Mouse (Mus musculus) hindlimb bud, embryonic 11.5 days (tissue): Measurements from ENCODE around the gene Dnaic1.
A peak's percentile ranks its signal among the peaks of the same experiment; 100 is the strongest.

ENCODE experiments used
- DNase-seq: peaks from one replicate; pipeline ENCODE4 v3.0.0-alpha.2; 2012; ENCODE audit warnings: low read depth, low spot score; ENCODE audit errors: extremely low spot score

Dnaic1 gene

DNA sequence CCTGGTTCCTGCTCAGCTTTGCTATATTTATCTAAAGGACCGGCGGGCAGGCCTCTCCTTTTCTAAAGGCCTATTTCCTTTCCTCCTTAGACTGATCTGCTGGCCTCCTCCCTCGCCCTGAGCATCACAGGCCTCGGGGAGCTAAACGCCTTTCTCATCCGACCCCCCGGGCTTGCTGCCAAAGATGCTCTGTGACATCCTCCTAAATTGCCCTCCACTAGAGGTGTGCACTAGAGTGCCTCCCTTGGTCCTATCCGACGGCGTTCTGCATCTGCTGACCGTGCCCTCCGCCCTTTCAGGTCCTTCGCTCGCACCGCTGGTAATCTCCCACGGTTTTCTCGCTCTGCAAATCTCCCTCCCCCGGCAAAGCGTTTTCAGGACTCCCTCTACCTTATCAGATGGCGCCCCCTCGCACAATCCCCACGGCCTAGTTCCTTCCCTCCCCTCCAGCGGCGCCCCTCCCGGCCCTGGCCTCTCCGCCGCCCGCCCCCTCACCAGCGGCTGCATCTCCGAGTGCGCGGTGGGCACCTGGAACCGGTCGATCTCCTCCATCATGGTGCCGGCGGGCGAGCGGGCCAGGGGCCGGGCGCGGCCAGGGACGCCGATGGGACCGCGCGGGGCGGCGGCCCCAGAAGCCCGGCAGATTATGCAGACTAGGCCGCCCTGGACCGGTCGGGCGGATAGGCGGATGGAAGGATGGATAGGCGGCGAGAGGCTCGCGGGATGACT, 729 bp upstream of the Dnaic1 start:
- DNase-seq, result no peak

DNA sequence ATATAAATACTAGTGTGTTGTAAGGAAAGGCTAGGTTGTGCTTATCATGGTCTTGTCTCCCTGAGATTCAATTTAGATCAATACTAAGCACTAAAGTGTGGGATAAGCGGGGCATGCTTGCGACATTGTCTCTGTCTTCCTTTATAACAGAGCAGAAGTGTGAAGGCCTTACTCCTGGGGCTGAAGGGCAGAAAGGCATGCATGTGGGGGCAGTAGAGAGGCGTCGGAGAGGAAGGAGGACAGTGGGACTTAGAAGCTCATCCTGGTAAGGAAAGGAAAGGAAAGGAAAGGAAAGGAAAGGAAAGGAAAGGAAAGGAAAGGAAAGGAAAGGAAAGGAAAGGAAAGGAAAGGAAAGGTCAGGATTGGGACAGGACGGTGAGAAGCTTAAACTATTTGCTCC, 1.9 kb downstream of the Dnaic1 start:
- DNase-seq, result no peak

DNA sequence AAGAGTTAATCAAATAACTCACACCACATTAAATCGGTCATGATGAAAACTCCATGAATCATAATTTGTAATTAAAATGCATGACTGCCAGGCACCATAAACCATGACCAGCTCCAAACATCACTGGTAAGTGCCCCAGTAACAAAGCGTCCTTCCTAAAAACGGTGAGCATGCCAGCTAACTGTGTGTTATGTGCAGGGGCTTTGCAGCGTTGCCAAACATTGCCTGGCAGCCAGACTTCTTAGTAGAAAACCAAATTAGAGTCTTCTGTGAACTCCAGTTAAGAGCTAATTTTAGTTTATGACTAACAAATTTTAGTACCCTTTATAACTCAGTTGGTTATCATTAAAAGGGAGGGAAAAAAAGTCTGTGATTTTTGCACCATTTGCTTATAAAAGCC, 3.9 kb downstream of the Dnaic1 start:
- DNase-seq, result no peak

DNA sequence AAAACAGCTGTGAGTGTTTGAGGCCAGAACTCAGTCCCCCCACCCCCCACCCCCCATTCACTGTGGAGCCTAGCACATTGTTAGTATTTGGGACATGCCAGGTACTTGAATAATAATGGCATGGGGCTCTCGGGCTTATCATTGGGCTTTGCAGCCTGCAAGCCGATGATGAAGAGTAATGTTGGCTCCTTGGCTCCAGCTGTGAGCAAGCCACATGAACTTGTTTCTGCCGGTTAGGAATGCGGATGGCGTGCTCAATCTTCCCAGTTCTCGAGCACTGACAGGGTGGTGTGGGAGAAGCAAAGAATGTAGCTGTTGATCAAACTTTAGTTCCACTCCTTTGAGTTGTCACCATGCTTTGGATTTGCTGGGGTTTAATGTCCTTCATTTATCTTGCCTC, 6.3 kb downstream of the Dnaic1 start:
- no peak for DNase-seq

GRCm38 (mm10) chr4:41583353-41583752, 13.8 kb downstream of the Dnaic1 start:
- no peak for DNase-seq

- no peak for DNase-seq
These were observed 33.2 kb downstream of the Dnaic1 start for GRCm38 (mm10) chr4:41602818-41603217.

DNA sequence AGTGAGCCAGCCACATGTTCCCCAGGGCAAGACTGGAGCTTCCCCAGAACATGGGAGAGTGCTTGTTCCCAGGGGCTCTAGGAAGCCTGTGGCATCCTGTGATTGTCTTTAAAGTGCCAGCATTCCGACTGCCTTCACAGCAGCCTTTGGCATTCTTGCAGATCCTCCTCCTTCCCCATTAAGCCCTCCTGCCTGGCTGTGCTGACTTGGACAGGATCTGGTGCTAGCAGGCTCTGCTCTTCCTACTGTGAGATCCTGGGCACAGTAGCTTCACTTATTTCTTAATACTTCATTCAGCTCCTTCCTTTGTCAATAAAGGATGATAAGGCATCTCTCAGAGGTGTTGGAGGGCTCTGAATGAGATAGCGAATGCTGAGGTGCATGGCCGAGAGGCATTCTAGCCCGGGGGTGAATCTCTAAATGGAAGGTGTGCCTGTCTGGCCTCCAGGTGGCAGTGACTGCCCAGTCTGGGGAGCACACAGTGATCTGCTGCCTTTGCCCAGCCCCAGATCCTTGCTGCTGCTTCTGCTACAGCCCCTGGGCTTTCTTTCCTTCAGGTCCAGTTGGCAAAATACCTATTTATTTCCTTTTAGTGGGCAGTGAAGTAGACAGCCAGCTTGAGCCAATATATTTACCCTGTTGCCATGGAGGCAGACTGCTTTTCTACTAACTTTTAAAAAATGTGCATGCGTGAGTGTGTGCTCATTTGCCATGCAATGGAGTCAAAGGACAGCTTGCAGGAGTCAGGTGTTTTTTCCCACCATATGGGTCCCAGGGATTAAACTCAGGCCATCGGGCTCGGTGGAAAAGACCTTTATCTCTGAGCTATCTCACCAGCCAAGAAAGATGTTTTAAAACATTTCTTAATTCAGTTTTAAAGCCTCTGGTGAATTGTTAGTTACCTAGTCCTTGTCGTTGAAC, 35.2 kb downstream of the Dnaic1 start:
- DNase-seq, result no peak

GRCm38 (mm10) chr4:41606784-41607183, 37.2 kb downstream of the Dnaic1 start:
- DNase-seq, result peak; percentile 62

DNA sequence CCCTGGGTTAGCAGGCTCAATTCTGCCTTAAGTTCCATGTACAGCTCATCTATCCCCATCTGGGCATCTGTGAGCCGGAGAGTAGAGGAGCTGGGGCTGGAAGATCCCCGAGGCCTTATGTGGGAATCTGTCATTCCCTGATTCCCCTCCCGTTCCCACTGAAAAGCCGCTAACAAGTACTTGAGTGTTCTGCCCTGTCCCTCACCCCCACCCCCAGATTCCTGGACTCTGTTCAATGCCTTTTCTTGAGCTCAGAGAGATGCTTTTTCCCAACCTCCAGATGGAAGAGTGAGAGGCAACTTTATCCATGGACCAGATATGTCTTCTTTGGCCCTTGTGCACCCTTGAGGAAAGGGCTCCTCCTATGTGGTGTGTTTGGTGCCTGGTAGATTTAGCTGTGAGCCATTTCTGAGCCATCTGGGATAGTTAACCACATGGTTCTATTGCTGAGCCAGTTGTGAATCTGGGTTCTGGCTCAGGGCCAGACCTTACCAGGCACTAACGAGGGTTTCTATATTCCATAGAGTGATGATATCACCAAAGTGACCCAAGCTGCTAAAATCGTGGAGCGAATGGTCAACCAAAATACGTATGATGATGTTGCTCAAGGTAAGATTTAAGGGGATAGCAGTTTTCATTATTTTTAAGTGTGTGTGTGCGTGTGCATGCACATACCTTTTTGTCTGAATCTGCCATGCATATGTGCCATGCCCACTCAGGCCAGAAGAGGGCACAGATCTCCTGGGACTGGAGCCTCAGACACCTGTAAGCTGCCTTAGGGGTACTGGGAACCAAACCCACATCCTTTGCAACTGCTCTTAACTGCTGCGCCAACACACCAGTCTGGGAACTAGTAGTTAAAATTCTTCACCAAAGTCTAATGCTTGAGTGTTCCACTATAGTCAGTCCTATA, 40.4 kb downstream of the Dnaic1 start:
- no peak for DNase-seq

DNA sequence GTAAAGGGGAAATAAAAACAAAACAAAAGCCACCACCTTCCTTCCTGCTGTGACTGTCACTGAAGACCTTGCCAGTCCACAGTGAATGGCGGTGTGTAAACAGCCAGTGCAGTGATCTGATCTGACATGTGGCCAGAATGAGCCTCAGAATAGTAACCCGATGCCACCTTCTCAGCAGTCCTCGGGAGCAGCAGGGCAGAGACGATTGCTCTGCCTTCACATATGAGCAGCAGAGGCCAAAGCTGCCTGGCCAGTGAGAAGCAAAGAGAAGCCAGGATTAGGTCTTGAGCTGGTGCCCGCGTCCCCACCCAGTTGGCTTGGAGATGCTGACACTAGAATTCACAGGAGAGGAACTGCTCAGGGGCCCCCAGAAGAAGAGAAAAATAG, 41.0 kb downstream of the Dnaic1 start:
- DNase-seq, result no peak

DNA sequence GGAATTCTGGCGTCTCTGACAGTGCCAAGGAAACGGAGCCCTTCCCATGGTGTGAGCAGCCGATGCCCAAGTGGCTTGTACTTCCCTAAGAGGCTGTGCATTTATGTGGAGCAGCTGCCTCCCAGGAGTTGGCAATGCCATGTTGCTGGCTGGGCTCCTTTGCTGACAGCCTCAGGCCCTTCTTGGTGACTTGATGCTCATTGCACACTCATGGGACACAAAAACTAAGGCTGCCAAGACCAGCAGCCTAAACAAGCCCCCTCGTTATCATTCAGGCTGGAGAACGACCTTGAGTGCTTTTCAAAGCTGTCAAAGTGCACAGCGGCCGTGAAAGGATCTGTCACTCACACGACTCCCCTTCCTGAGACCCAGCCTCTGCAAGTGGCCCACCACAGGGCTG, 42.6 kb downstream of the Dnaic1 start:
- DNase-seq, result no peak

DNA sequence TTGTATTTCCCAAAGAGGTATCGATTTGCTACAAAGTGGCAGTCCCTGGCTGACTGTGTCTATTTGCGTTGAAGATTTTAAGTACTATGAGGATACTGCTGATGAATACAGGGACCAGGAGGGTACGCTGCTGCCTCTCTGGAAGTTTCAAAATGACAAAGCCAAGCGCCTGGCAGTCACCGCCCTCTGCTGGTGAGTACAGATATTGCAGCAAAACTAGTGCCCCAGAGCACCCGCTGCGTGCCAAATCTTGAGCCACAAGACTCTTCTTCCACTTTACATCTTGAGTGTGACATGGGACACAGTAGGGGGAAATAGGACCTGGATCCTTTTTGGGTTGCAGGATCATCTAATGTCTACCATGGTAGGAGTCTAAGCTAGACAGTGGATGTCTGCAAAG, 44.6 kb downstream of the Dnaic1 start:
- DNase-seq, result peak; percentile 52

GRCm38 (mm10) chr4:41615661-41616599, 46.4 kb downstream of the Dnaic1 start:
- no peak for DNase-seq

- no peak for DNase-seq
These were observed 49.6 kb downstream of the Dnaic1 start for GRCm38 (mm10) chr4:41618916-41619746.

DNA sequence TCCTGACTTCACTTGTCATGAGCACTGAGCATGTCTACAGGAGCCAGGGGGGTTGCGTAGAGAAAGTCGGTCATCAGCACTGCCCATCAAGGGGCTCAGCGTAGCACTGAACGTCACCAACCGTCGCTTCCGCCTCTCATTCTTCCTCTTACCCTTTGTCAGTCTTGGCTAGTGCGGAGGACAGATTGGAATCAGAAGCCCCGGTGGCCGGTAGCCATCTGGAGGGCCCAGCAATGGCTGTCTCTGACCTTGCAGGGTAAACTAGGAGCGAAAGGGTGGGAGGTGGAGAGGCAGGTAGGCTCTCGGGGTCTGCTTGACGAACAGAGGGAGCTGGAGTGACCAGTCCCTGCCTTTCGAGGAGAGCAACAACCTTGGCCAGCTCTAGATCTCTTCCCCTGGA, 52.5 kb downstream of the Dnaic1 start:
- DNase-seq, result no peak

DNA sequence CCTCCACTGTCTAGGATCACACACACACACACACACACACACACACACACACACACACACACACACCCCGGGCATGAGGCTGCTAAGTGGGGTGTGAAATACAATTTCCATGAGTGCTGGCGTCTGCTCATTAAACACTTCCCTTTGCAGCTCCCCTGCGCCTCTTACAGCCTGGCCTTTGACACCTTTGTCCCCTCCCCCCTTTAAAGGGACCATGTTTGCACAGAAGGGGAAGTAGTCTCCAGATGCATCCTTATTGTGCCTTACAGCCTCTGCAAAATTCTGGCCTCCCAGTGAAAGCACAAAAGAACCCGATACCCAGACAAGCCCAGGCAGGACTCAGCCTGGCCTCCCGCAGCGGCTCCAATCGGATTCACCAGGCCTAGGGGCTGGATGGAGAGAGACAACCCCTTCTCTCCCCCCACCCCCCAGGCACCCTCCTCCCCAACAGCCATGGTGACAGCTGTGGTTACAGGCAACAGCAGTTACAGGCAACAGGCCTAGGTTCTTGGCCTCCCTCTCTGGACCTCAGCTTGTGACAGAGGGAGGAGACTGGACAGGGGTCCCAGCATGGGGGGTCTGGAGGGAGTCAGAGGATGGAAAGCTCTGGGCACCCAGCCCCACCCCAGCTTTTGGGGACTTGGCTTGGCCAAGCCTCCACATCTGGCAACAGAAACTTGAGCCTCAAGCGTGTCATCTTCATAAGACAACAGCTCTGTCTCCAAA, 58.8 kb downstream of the Dnaic1 start:
- peak; percentile 61 for DNase-seq

DNA sequence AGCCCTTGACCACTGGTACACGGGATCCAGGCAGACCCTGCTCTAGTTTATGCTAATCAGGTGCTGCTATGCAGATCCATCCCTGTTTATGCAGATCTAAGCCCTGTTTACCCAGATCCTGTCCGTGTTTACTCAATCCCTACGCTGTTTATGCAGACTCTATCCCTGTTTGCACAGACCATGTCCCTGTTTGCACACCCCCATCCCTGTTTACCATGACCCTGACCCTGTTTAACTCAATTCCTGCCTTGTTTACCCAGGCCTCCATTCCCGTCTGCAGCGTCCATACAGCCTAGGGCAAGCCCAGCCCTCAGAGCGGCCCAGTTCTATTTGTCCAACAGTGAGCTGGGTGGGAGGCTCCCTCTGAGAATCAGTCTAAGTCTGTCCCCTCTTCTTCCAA, 60.6 kb downstream of the Dnaic1 start:
- no peak for DNase-seq

DNA sequence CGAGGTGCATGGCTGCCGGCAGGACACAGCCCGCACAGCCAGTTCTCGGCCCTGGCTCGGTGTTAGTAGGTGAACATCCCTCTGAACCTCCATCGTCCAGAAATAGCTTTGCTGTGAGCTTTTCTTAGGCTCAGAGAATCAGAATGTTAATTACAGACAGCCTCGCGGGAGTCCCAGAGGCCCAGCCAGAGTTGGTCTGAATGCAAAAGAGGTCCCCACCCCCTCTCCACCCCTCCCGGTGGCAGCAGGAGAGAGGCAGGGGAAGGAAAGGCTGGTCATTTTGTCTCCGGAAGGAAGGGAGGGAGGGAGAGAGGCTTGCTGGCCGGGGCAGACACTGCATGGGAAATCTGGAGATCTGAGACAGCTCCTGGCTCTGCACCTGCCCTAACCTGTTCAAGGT, 61.8 kb downstream of the Dnaic1 start:
- DNase-seq, result no peak

DNA sequence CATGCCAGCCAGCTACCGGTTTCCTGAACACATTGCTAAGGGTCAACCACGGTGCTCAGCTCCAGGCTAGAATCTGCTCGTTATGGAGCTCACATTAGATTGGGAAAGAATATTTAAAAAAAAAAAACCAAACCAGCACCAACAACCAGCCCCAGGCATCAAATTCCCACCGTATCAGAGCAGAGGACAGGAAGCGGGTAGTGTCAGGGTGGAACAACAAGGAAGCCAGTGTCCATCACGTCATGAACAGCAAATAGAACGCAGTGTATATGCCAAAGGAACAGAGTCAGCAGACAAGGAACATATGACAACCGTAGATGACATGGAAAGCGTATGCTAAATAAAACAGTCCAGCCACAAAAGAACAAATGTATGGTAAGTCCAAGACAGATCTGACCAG, 63.4 kb downstream of the Dnaic1 start:
- no peak for DNase-seq
